Mouse (Mus musculus): ENCODE results near the gene Krtap10-4.
"Not testable (repeated sequence)": the region's sequence is repeated elsewhere in the genome, so short reads cannot be mapped to it uniquely, and the experiment has no call there.

DNA sequence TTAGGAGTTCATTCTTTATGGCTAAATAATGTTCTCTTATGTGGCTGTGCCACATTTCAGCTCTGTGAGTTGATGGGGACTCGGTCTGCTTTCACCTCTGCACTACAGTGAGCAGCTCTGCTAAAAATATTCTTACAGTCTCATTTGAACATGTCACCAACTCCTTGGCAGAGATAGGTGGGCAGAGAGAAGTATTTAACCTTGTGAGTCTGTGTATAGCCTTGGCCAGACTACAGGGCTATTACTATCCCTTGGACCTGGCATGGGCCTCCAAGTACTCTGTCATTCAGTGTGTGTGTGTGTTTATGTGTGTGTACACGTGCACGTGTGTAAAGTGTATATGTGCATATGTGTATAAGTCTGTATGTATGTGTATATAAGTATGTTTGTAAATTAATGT is 43.5 kb downstream of the Krtap10-4 start:
- TF ChIP-seq POLR2A (IDR thresholded peaks at IDR 0.05; ENCODE audit: control insufficient read depth in 1 of 2, insufficient read depth in 1 of 2, low read depth in 1 of 2, low read length in 2 of 2, poor library complexity in 1 of 2); CTCF (IDR thresholded peaks at IDR 0.05 in 2 of 3, conservative IDR thresholded peaks at IDR 0.05 in 1 of 3; ENCODE audit: control insufficient read depth in 1 of 3, insufficient read depth in 1 of 3, low read depth in 2 of 3, low read length in 3 of 3, poor library complexity in 1 of 3, severe bottlenecking in 1 of 3); TAL1 (IDR thresholded peaks at IDR 0.05; ENCODE audit: low read length); SMC3 (IDR thresholded peaks at IDR 0.05; ENCODE audit: low read depth, low read length); MAFK (IDR thresholded peaks at IDR 0.05; ENCODE audit: borderline replicate concordance, low read depth, low read length); KAT2A (conservative IDR thresholded peaks at IDR 0.05; ENCODE audit: low read depth, low read length); RCOR1 (IDR thresholded peaks at IDR 0.05; ENCODE audit: low read depth, low read length); ZMIZ1 (IDR thresholded peaks at IDR 0.05; ENCODE audit: low read depth, low read length); GABPA (IDR thresholded peaks at IDR 0.05; ENCODE audit: low read depth, low read length); ZKSCAN1 (IDR thresholded peaks at IDR 0.05; ENCODE audit: low read depth, low read length); EP300 (IDR thresholded peaks at IDR 0.05; ENCODE audit: low read depth in 1 of 2, low read length in 2 of 2): not testable (repeated sequence)

All from MEL (cell line).